Mouse (Mus musculus) heart, postnatal 0 days (tissue): ENCODE results near the gene Scn3b. TPM values are rescaled to one million over a fixed set of nuclear protein-coding genes. Genes with fewer than 3 reads are reported as not detected.
A peak's percentile ranks its signal among the peaks of the same experiment; 100 is the strongest.

Experiments used
- ATAC-seq: fragments of 200-750 bp; cut with Nextera tagmentation; 2 replicates; pipeline ENCODE4 v1.8.0; 2017; ENCODE audit warnings: low read depth, moderate number of reproducible peaks, moderate library complexity; ENCODE audit not compliant: insufficient read depth
- DNase-seq: peaks from one replicate; pipeline ENCODE4 v3.0.0-alpha.2; 2016; ENCODE audit warnings: low spot score
- H3K27ac ChIP-seq: fragments of 300-500 bp; sonication (generic); 2 replicates; pipeline ENCODE4 v1.5.1; 2014; ENCODE audit warnings: low read depth, mild to moderate bottlenecking
- H3K27me3 ChIP-seq: fragments of 300-500 bp; sonication (generic); 2 replicates; pipeline ENCODE4 v1.6.1; 2014; ENCODE audit warnings: low read length, mixed read lengths; ENCODE audit not compliant: control insufficient read depth, insufficient read depth
- H3K36me3 ChIP-seq: fragments of 300-500 bp; sonication (generic); replicated peaks from 2 replicates; pipeline ENCODE4 v1.6.1; 2014; ENCODE audit warnings: low read length, mixed read lengths; ENCODE audit not compliant: control insufficient read depth, insufficient read depth
- H3K4me1 ChIP-seq: fragments of 300-500 bp; sonication (generic); 2 replicates; pipeline ENCODE4 v1.6.1; 2014; ENCODE audit warnings: antibody characterized with exemption; ENCODE audit not compliant: control insufficient read depth, insufficient read depth
- H3K4me2 ChIP-seq: fragments of 300-500 bp; sonication (generic); 2 replicates; pipeline ENCODE4 v1.6.1; 2014; ENCODE audit warnings: low read depth, mild to moderate bottlenecking, low read length, moderate library complexity
- H3K4me3 ChIP-seq: fragments of 300-500 bp; sonication (generic); 2 replicates; pipeline ENCODE4 v1.5.1; 2014; ENCODE audit warnings: low read depth, low read length
- H3K9ac ChIP-seq: fragments of 300-500 bp; sonication (generic); replicated peaks from 2 replicates; pipeline ENCODE4 v1.6.1; 2014; ENCODE audit warnings: low read depth, low read length, mixed read lengths
- H3K9me3 ChIP-seq: fragments of 300-500 bp; sonication (generic); replicated peaks from 2 replicates; pipeline ENCODE4 v1.6.1; 2016; ENCODE audit warnings: low read length; ENCODE audit not compliant: control insufficient read depth
- CTCF ChIP-seq: IDR thresholded peaks from 2 replicates; pipeline ENCODE4 v1.5.1; 2016; ENCODE audit warnings: antibody characterized with exemption, control low read depth, low read depth
- EP300 ChIP-seq: IDR thresholded peaks from 2 replicates; pipeline ENCODE4 v1.6.1; 2016; ENCODE audit warnings: antibody characterized with exemption, low read depth
- WGBS: fragments of 180-500 bp; shearing (Covaris S2); extraction: QIAGEN DNeasy Blood & Tissue Kit; methylation state at CpG from one replicate; pipeline ENCODE4 v1.1.7; 2014; 5-methylcytosine and 5-hydroxymethylcytosine counted together
- polyA plus RNA-seq: library from polyadenylated mRNA; unstranded; fragments of >200 nt; fragmentation: Nextera tagmentation; extraction: Ambion mirVana; gene quantifications from 2 replicates; pipeline ENCODE4 v1.2.1, GENCODE M21; 2015
- total RNA-seq: library from RNA; depleted of rRNA; stranded (reverse); fragments of >200 nt; gene quantifications from 2 replicates; pipeline ENCODE4 v1.2.3, GENCODE M21; 2014; ENCODE audit warnings: low replicate concordance

The Scn3b gene
- total and polyA plus RNA-seq, 2 experiments from 2014 or later = 0.75 to 5.5 TPM

GRCm38 (mm10) chr9:40241223-40241801, 27.7 kb upstream of the Scn3b start:
- H3K27ac ChIP-seq = no peak overlapping the region
- H3K4me3 ChIP-seq = peak overlapping the region; percentile 48
- TF ChIP-seq EP300 (no peak), CTCF (no peak)
- peak overlapping the region; percentile 70 for H3K4me2 ChIP-seq
- no peaks in the 10 kb centered on the region for H3K9me3 ChIP-seq
- DNase-seq (no peak), ATAC-seq (peak; percentile 64; the same call in 1 of the 2 replicates)
- WGBS = 4% methylated on average over 15 of the region's 15 CpGs
- H3K36me3 ChIP-seq = no peaks in the 10 kb centered on the region
- H3K4me1 ChIP-seq = peaks cover 4% of the 10 kb centered on the region; the same call in 1 of the 2 replicates
- H3K9ac ChIP-seq = 0 out of 2 replicates have a peak overlapping the region, but pooled peaks have one; percentile 22
- peaks cover 6% of the 10 kb centered on the region; the same call in 1 of the 2 replicates for H3K27me3 ChIP-seq

GRCm38 (mm10) chr9:40241951-40242888, 26.8 kb upstream of the Scn3b start:
- no peak for TF ChIP-seq CTCF
- no peak for TF ChIP-seq EP300
- DNase-seq = no peak
- Histone ChIP-seq H3K4me2 (peak overlapping the region; percentile 70), H3K27ac (no peak overlapping the region), H3K36me3 (no peaks in the 10 kb centered on the region), H3K9ac (0 out of 2 replicates have a peak overlapping the region, but pooled peaks have one; percentile 22), H3K4me1 (peaks cover 4% of the 10 kb centered on the region; the same call in 1 of the 2 replicates), H3K4me3 (peak overlapping the region; percentile 48), H3K27me3 (peaks cover 6% of the 10 kb centered on the region; the same call in 1 of the 2 replicates), H3K9me3 (no peaks in the 10 kb centered on the region)
- 55% methylated on average over 13 of the region's 13 CpGs for WGBS
- ATAC-seq = no peak

GRCm38 (mm10) chr9:40245466-40245865, 23.6 kb upstream of the Scn3b start:
- Histone ChIP-seq H3K9me3 (no peaks in the 10 kb centered on the region), H3K9ac (no peak overlapping the region), H3K27ac (0 out of 2 replicates have a peak overlapping the region, but pooled peaks have one; percentile 4), H3K4me3 (no peak overlapping the region), H3K4me2 (no peak overlapping the region), H3K27me3 (peaks cover 6% of the 10 kb centered on the region; the same call in 1 of the 2 replicates), H3K4me1 (peaks cover 4% of the 10 kb centered on the region; the same call in 1 of the 2 replicates), H3K36me3 (no peaks in the 10 kb centered on the region)
- TF ChIP-seq CTCF = no peak
- TF ChIP-seq EP300 = no peak
- 16% methylated on average over 9 of the region's 9 CpGs for WGBS
- peak; percentile 63; the same call in 1 of the 2 replicates for ATAC-seq
- DNase-seq = peak; percentile 56

GRCm38 (mm10) chr9:40245974-40246665, 22.9 kb upstream of the Scn3b start:
- no peak overlapping the region for H3K9ac ChIP-seq
- H3K4me3 ChIP-seq = no peak overlapping the region
- H3K36me3 ChIP-seq = no peaks in the 10 kb centered on the region
- no peak for TF ChIP-seq EP300
- TF ChIP-seq CTCF = no peak
- no peak overlapping the region for H3K4me2 ChIP-seq
- DNase-seq (no peak), ATAC-seq (no peak)
- H3K27me3 ChIP-seq = 0 out of 2 replicates have a peak, but pooled peaks cover under 1% of the 10 kb centered on the region
- H3K9me3 ChIP-seq = no peaks in the 10 kb centered on the region
- 74% methylated on average over 7 of the region's 7 CpGs for WGBS
- no peak overlapping the region for H3K27ac ChIP-seq
- H3K4me1 ChIP-seq = peaks cover 4% of the 10 kb centered on the region; the same call in 1 of the 2 replicates

GRCm38 (mm10) chr9:40246702-40247101, 22.3 kb upstream of the Scn3b start:
- DNase-seq (no peak), ATAC-seq (no peak)
- no peak overlapping the region for H3K9ac ChIP-seq
- no peaks in the 10 kb centered on the region for H3K27me3 ChIP-seq
- H3K4me1 ChIP-seq = peaks cover 4% of the 10 kb centered on the region; the same call in 1 of the 2 replicates
- 43% methylated on average over 6 of the region's 6 CpGs for WGBS
- no peak overlapping the region for H3K4me3 ChIP-seq
- TF ChIP-seq EP300 (no peak), CTCF (no peak)
- no peaks in the 10 kb centered on the region for H3K36me3 ChIP-seq
- no peak overlapping the region for H3K27ac ChIP-seq
- H3K9me3 ChIP-seq = no peaks in the 10 kb centered on the region
- no peak overlapping the region for H3K4me2 ChIP-seq
